In the genomic region with DNA sequence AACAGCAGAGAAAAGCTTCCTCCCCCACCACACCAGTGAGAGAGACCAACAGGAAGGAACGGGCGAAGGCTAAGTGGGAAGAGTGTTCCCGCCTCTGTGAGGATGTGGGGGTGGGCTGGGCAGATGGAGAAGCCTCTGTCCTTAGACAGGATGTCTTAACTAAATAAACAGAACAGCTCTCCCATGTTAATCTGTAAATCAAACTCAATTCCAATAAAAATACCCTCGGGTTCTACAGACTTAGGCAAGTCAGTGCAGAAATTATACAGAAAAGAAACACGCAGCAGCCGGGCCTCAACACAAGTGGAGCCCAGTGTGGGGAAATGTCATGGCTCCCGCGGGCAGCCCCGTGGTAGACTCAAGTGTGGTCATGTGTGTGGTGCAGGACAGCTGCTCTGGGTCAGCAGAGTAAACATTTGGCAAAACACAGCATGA, we compare ENCODE assay signal across 14 mouse cellular contexts. TPM values are rescaled to one million over a fixed set of nuclear protein-coding genes. Genes with fewer than 3 reads are reported as not detected.
A peak's percentile ranks its signal among the peaks of the same experiment; 100 is the strongest.
DNase-seq lines count a peak whose midpoint lies in the region; ATAC-seq and TF ChIP-seq lines count a peak whose summit lies in the region.
"Had no signal": no experiment of that assay in that cellular context is flagged by ENCODE, and none has a peak within 500 bp of the region (broad histone marks: within the 10 kb centered on the region; RNA-seq: fewer than 3 reads in every experiment).

No protein-coding gene starts in this region.

- H3ac ChIP-seq in myocyte (ENCODE audit: control insufficient read depth, insufficient read length) = no peak overlapping the region

- ATAC-seq in embryonic facial prominence, embryonic 14.5 days (ENCODE audit: low read depth) = peak; percentile 62; the same call in 1 of the 2 replicates
- no peak for ATAC-seq in granulocyte monocyte progenitor cell, adult 5-6 weeks (replicated peaks; ENCODE audit: poor library complexity, severe bottlenecking)
- no peak for ATAC-seq in forebrain, embryonic 13.5 days
- ATAC-seq: Patski had no signal

- 49% methylated on average over 9 of the region's 9 CpGs for WGBS in embryonic facial prominence, embryonic 14.5 days
- WGBS in embryonic facial prominence, embryonic 10.5 days = 66% methylated on average over 9 of the region's 9 CpGs
- WGBS in forebrain, embryonic 13.5 days = 73% methylated on average over 9 of the region's 9 CpGs

- H3K27me3 ChIP-seq in embryonic facial prominence, embryonic 14.5 days (replicated peaks; ENCODE audit: control insufficient read depth, insufficient read depth, low read length) = no peaks in the 10 kb centered on the region
- H3K27me3 ChIP-seq in embryonic facial prominence, embryonic 10.5 days (replicated peaks; ENCODE audit: low read depth, poor library complexity, severe bottlenecking) = no peaks in the 10 kb centered on the region
- H3K27me3 ChIP-seq in myocyte (ENCODE audit: control insufficient read depth, insufficient read depth, insufficient read length) = no peaks in the 10 kb centered on the region
- H3K27me3 ChIP-seq in forebrain, embryonic 13.5 days = no peaks in the 10 kb centered on the region
- H3K27me3 ChIP-seq: neural tube, embryonic 12.5 days had no signal

- no peaks in the 10 kb centered on the region for H3K36me3 ChIP-seq in embryonic facial prominence, embryonic 14.5 days (ENCODE audit: control insufficient read depth, insufficient read depth, low read length)
- no peaks in the 10 kb centered on the region for H3K36me3 ChIP-seq in embryonic facial prominence, embryonic 10.5 days (replicated peaks)
- no peaks in the 10 kb centered on the region for H3K36me3 ChIP-seq in myocyte (ENCODE audit: control insufficient read depth, insufficient read depth)
- H3K36me3 ChIP-seq in forebrain, embryonic 13.5 days (ENCODE audit: poor library complexity, severe bottlenecking) = no peaks in the 10 kb centered on the region
- H3K36me3 ChIP-seq: neural tube, embryonic 12.5 days had no signal

- H3K9ac ChIP-seq in embryonic facial prominence, embryonic 14.5 days (ENCODE audit: low read depth, low read length) = no peak overlapping the region
- no peak overlapping the region for H3K9ac ChIP-seq in forebrain, embryonic 13.5 days
- H3K9ac ChIP-seq: neural tube, embryonic 12.5 days had no signal

- DNase-seq in embryonic facial prominence, embryonic 14.5 days (ENCODE audit: low spot score) = peak; percentile 56
- DNase-seq in embryonic facial prominence, embryonic 10.5 days (ENCODE audit: low spot score) = no peak
- DNase-seq in layer of hippocampus, adult 2 months (ENCODE audit: low spot score in 2 of 2) = peak; percentile 37 to 60
- DNase-seq in layer of hippocampus, adult 9-10 months (ENCODE audit: low spot score) = no peak
- DNase-seq in kidney, postnatal 10 days = peak; percentile 76
- DNase-seq: cerebellum, postnatal 25 days had no signal

- no peaks in the 10 kb centered on the region for H3K79me2 ChIP-seq in myocyte (ENCODE audit: control insufficient read depth, insufficient read depth)

- 0 out of 2 replicates have a peak overlapping the region, but pooled peaks have one; percentile 15 for H3K27ac ChIP-seq in embryonic facial prominence, embryonic 14.5 days (replicated peaks; ENCODE audit: low read depth, low read length)
- no peak overlapping the region for H3K27ac ChIP-seq in embryonic facial prominence, embryonic 10.5 days (replicated peaks)
- peak overlapping the region; percentile 75 for H3K27ac ChIP-seq in layer of hippocampus, adult 2 months
- H3K27ac ChIP-seq in forebrain, embryonic 13.5 days = no peak overlapping the region
- H3K27ac ChIP-seq: neural tube, embryonic 12.5 days had no signal

- TF ChIP-seq CTCF in layer of hippocampus, adult 2 months (conservative IDR thresholded peaks at IDR 0.05) = no peak

- H3K4me3 ChIP-seq in embryonic facial prominence, embryonic 14.5 days (ENCODE audit: low read depth, low read length) = no peak overlapping the region
- no peak overlapping the region for H3K4me3 ChIP-seq in embryonic facial prominence, embryonic 10.5 days
- no peak overlapping the region for H3K4me3 ChIP-seq in layer of hippocampus, adult 2 months
- H3K4me3 ChIP-seq in myocyte = no peak overlapping the region
- no peak overlapping the region for H3K4me3 ChIP-seq in forebrain, embryonic 13.5 days
- H3K4me3 ChIP-seq: neural tube, embryonic 12.5 days had no signal

- no peak for TF ChIP-seq POLR2A in myocyte (IDR thresholded peaks at IDR 0.05; ENCODE audit: insufficient read length, low read depth)

- H3K9me3 ChIP-seq in embryonic facial prominence, embryonic 14.5 days (ENCODE audit: control insufficient read depth, low read length) = no peaks in the 10 kb centered on the region
- H3K9me3 ChIP-seq in embryonic facial prominence, embryonic 10.5 days = no peaks in the 10 kb centered on the region
- H3K9me3 ChIP-seq in forebrain, embryonic 13.5 days (replicated peaks) = no peaks in the 10 kb centered on the region
- H3K9me3 ChIP-seq: neural tube, embryonic 12.5 days had no signal

- 0 out of 2 replicates have a peak, but pooled peaks cover 2% of the 10 kb centered on the region for H3K4me1 ChIP-seq in embryonic facial prominence, embryonic 14.5 days (ENCODE audit: control insufficient read depth, insufficient read depth, low read length)
- no peaks in the 10 kb centered on the region; the same call in 1 of the 2 replicates for H3K4me1 ChIP-seq in embryonic facial prominence, embryonic 10.5 days
- H3K4me1 ChIP-seq in forebrain, embryonic 13.5 days = no peaks in the 10 kb centered on the region
- H3K4me1 ChIP-seq: neural tube, embryonic 12.5 days had no signal

- no peak overlapping the region for H3K4me2 ChIP-seq in embryonic facial prominence, embryonic 14.5 days (ENCODE audit: low read depth, low read length)
- no peak overlapping the region for H3K4me2 ChIP-seq in myocyte (ENCODE audit: low read depth)
- H3K4me2 ChIP-seq in forebrain, embryonic 13.5 days = no peak overlapping the region
- H3K4me2 ChIP-seq: neural tube, embryonic 12.5 days had no signal

TF ChIP-seq in myocyte, 11 proteins besides CTCF, POLR2A, EP300 and RAD21:
- peak in 2 of 3 experiments; percentile 44 to 45 for TF ChIP-seq MYOD1 (IDR thresholded peaks at IDR 0.05; ENCODE audit: control insufficient read depth in 1 of 3, insufficient read length in 2 of 3, low read depth in 2 of 3)
- TF ChIP-seq USF1 (IDR thresholded peaks at IDR 0.05; ENCODE audit: low read depth) = no peak
- TF ChIP-seq MYOG (IDR thresholded peaks at IDR 0.05; ENCODE audit: control insufficient read depth in 1 of 3, insufficient read depth in 1 of 3, insufficient read length in 2 of 3, low read depth in 2 of 3) = peak; percentile 12 to 71 (median 36)
- TF ChIP-seq SRF (IDR thresholded peaks at IDR 0.05; ENCODE audit: control insufficient read depth, insufficient read length, low read depth) = no peak
- TF ChIP-seq E2F4 (IDR thresholded peaks at IDR 0.05; ENCODE audit: insufficient read depth) = no peak
- no peak for TF ChIP-seq CEBPB (IDR thresholded peaks at IDR 0.05; ENCODE audit: insufficient read depth, poor library complexity, severe bottlenecking)
- no peak for TF ChIP-seq TCF3 (IDR thresholded peaks at IDR 0.05; ENCODE audit: insufficient read length, low read depth)

RNA-seq across cellular contexts. Expression of a gene that starts 7.4 kb away (rescaled TPM):
- 27.9 and 33.5 TPM in 2 replicates for polyA plus RNA-seq in embryonic facial prominence, embryonic 14.5 days (2014; fragmentation: Nextera tagmentation; extraction: Ambion mirVana)
- 8.2 and 8.5 TPM in 2 replicates for polyA plus RNA-seq in embryonic facial prominence, embryonic 10.5 days (2016; fragmentation: Nextera tagmentation; extraction: Ambion mirVana)
- total RNA-seq in layer of hippocampus, adult 2 months (2021) = 1 to 10 TPM; 2.0 to 2.8 TPM
- 0.08 TPM for polyA plus RNA-seq in myocyte (2012; fragmentation: generic; extraction: Trizol)
- not detected in 2 replicates for total RNA-seq in granulocyte monocyte progenitor cell, adult 5-6 weeks (2014; fragmentation: Nextera tagmentation)
- total RNA-seq in granulocyte monocyte progenitor cell, adult 5-6 weeks (2017) = not detected in 2 replicates
- polyA plus RNA-seq in forebrain, embryonic 13.5 days (2015; fragmentation: Nextera tagmentation; extraction: Ambion mirVana) = 0.40 and 0.44 TPM in 2 replicates
- total RNA-seq: hematopoietic stem cell, adult 5-6 weeks; left cerebral cortex, postnatal 25 days; megakaryocyte, adult 5-6 weeks had no signal

RNA-seq across cellular contexts. Expression of a gene that starts 33.6 kb away (rescaled TPM):
- 1.4 and 2.0 TPM in 2 replicates for polyA plus RNA-seq in embryonic facial prominence, embryonic 14.5 days (2014; fragmentation: Nextera tagmentation; extraction: Ambion mirVana)
- 1.8 and 2.0 TPM in 2 replicates for polyA plus RNA-seq in embryonic facial prominence, embryonic 10.5 days (2016; fragmentation: Nextera tagmentation; extraction: Ambion mirVana)
- 100 to 1,000 TPM; 257 to 313 TPM for total RNA-seq in layer of hippocampus, adult 2 months (2021)
- 0.16 TPM for polyA plus RNA-seq in myocyte (2012; fragmentation: generic; extraction: Trizol)
- total RNA-seq in granulocyte monocyte progenitor cell, adult 5-6 weeks (2014; fragmentation: Nextera tagmentation) = not detected in 2 replicates
- not detected in 2 replicates for total RNA-seq in granulocyte monocyte progenitor cell, adult 5-6 weeks (2017)
- 0.43 and 0.64 TPM in 2 replicates for polyA plus RNA-seq in forebrain, embryonic 13.5 days (2015; fragmentation: Nextera tagmentation; extraction: Ambion mirVana)

RNA-seq across cellular contexts. Expression of a gene that starts 35.3 kb away (rescaled TPM):
- 7.0 and 9.2 TPM in 2 replicates for polyA plus RNA-seq in embryonic facial prominence, embryonic 14.5 days (2014; fragmentation: Nextera tagmentation; extraction: Ambion mirVana)
- 10.5 and 13.0 TPM in 2 replicates for polyA plus RNA-seq in embryonic facial prominence, embryonic 10.5 days (2016; fragmentation: Nextera tagmentation; extraction: Ambion mirVana)
- total RNA-seq in layer of hippocampus, adult 2 months (2021) = under 1 TPM in 1 of 2 experiments, not detected in 1; 0.37 TPM
- 12.9 TPM for polyA plus RNA-seq in myocyte (2012; fragmentation: generic; extraction: Trizol)
- total RNA-seq in granulocyte monocyte progenitor cell, adult 5-6 weeks (2014; fragmentation: Nextera tagmentation) = not detected in 2 replicates
- not detected in 2 replicates for total RNA-seq in granulocyte monocyte progenitor cell, adult 5-6 weeks (2017)
- polyA plus RNA-seq in forebrain, embryonic 13.5 days (2015; fragmentation: Nextera tagmentation; extraction: Ambion mirVana) = not detected in 2 replicates
- total RNA-seq: hematopoietic stem cell, adult 5-6 weeks; left cerebral cortex, postnatal 25 days had no signal
- polyA plus RNA-seq: Patski had no signal

RNA-seq across cellular contexts. Expression of a gene that starts 48.6 kb away (rescaled TPM):
- 1,761 and 1,789 TPM in 2 replicates for polyA plus RNA-seq in embryonic facial prominence, embryonic 14.5 days (2014; fragmentation: Nextera tagmentation; extraction: Ambion mirVana)
- 1,419 and 1,432 TPM in 2 replicates for polyA plus RNA-seq in embryonic facial prominence, embryonic 10.5 days (2016; fragmentation: Nextera tagmentation; extraction: Ambion mirVana)
- total RNA-seq in layer of hippocampus, adult 2 months (2021) = 100 to 1,000 TPM; 418 to 466 TPM
- 3,059 TPM for polyA plus RNA-seq in myocyte (2012; fragmentation: generic; extraction: Trizol)
- 1,716 and 2,163 TPM in 2 replicates for total RNA-seq in granulocyte monocyte progenitor cell, adult 5-6 weeks (2014; fragmentation: Nextera tagmentation)
- 2,167 and 2,701 TPM in 2 replicates for total RNA-seq in granulocyte monocyte progenitor cell, adult 5-6 weeks (2017)
- polyA plus RNA-seq in forebrain, embryonic 13.5 days (2015; fragmentation: Nextera tagmentation; extraction: Ambion mirVana) = 917 and 1,023 TPM in 2 replicates

Comparison
In these comparisons a context has a peak if more than half of its experiments do, and no peak if none do; other contexts are left out.
1. DNase-seq: peak in embryonic facial prominence, embryonic 14.5 days (single experiment), layer of hippocampus, adult 2 months (2 of 2) and kidney, postnatal 10 days (single experiment); none in embryonic facial prominence, embryonic 10.5 days (single experiment) and layer of hippocampus, adult 9-10 months (single experiment).
2. H3K27ac ChIP-seq: peak in embryonic facial prominence, embryonic 14.5 days (single experiment) and layer of hippocampus, adult 2 months (single experiment); none in embryonic facial prominence, embryonic 10.5 days (single experiment) and forebrain, embryonic 13.5 days (single experiment).